Mouse (Mus musculus): ENCODE data around the gene Scgb3a1. TPM values are rescaled to one million over a fixed set of nuclear protein-coding genes. Genes with fewer than 3 reads are reported as not detected.

Scgb3a1 gene
- total and polyA plus RNA-seq, 2 experiments from 2014 or later: not detected

GRCm38 (mm10) chr11:49650994-49651761, 12.2 kb upstream of the Scgb3a1 start:
- peaks cover 3% of the 10 kb centered on the region; the same call in 1 of the 2 replicates for H3K4me1 ChIP-seq (ENCODE audit: insufficient read depth)
- no peak for TF ChIP-seq CTCF (IDR thresholded peaks at IDR 0.05; ENCODE audit: low read depth)
- H3K9me3 ChIP-seq (ENCODE audit: low read length): no peaks in the 10 kb centered on the region
- no peak overlapping the region for H3K4me2 ChIP-seq (ENCODE audit: low read depth)
- no peak overlapping the region for H3K9ac ChIP-seq
- H3K27ac ChIP-seq (ENCODE audit: low read depth, low read length): no peak overlapping the region
- ATAC-seq (no peak), DNase-seq (no peak)
- H3K36me3 ChIP-seq (ENCODE audit: insufficient read depth): no peaks in the 10 kb centered on the region
- no peak overlapping the region for H3K4me3 ChIP-seq (ENCODE audit: low read depth, low read length)
- 82% methylated on average over 16 of the region's 16 CpGs for WGBS
- no peaks in the 10 kb centered on the region for H3K27me3 ChIP-seq (ENCODE audit: insufficient read depth, low read length)

GRCm38 (mm10) chr11:49651762-49652322, 11.6 kb upstream of the Scgb3a1 start:
- H3K4me2 ChIP-seq (ENCODE audit: low read depth): no peak overlapping the region
- no peak overlapping the region for H3K4me3 ChIP-seq (ENCODE audit: low read depth, low read length)
- H3K4me1 ChIP-seq (ENCODE audit: insufficient read depth): peaks cover 3% of the 10 kb centered on the region; the same call in 1 of the 2 replicates
- H3K27ac ChIP-seq (ENCODE audit: low read depth, low read length): no peak overlapping the region
- no peaks in the 10 kb centered on the region for H3K36me3 ChIP-seq (ENCODE audit: insufficient read depth)
- H3K9me3 ChIP-seq (ENCODE audit: low read length): no peaks in the 10 kb centered on the region
- ATAC-seq (no peak), DNase-seq (no peak)
- no peak for TF ChIP-seq CTCF (IDR thresholded peaks at IDR 0.05; ENCODE audit: low read depth)
- H3K9ac ChIP-seq: no peak overlapping the region
- no peaks in the 10 kb centered on the region for H3K27me3 ChIP-seq (ENCODE audit: insufficient read depth, low read length)
- WGBS: 91% methylated on average over 10 of the region's 10 CpGs

DNA sequence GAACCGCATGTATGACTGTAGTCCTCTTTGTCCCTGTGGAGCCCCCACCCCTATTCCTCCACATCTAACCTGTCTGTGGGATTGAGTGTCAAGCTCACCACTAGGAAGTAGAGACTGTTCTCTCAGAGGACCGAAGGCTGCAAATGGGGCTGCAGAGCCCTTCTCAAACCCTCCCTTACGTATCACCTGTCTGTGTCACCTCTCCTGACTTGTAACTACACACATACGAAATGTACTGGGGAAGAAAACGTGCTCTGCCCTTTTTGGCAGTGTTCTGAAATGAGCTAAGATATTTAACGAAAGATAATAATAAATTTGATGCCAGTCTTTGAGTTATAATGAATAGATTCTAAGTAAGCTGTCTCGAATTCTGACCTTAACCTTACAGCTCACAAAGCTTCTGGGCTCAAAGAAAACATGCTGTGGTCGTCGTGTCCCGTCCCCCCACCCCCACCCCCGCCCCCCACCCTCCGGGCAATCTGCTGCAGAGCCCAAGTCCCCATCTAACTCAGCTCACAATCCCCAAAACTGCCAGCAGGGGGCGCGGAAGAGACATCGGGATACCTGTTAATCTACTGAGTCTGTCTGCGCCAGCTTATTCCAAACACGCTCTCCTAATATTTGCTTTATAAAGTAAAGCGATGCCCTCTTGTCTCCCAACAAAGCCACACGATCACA, 10.9 kb upstream of the Scgb3a1 start:
- Histone ChIP-seq H3K4me3 (ENCODE audit: low read depth, low read length) (no peak overlapping the region), H3K4me1 (ENCODE audit: insufficient read depth) (peaks cover 3% of the 10 kb centered on the region; the same call in 1 of the 2 replicates), H3K9me3 (ENCODE audit: low read length) (no peaks in the 10 kb centered on the region), H3K9ac (no peak overlapping the region), H3K4me2 (ENCODE audit: low read depth) (peak overlapping the region; percentile 32), H3K27me3 (ENCODE audit: insufficient read depth, low read length) (no peaks in the 10 kb centered on the region), H3K36me3 (ENCODE audit: insufficient read depth) (no peaks in the 10 kb centered on the region), H3K27ac (ENCODE audit: low read depth, low read length) (no peak overlapping the region)
- TF ChIP-seq CTCF (IDR thresholded peaks at IDR 0.05; ENCODE audit: low read depth): peak; percentile 79
- peak; percentile 88 for DNase-seq
- WGBS: 23% methylated on average over 19 of the region's 19 CpGs
- ATAC-seq: peak; percentile 90

DNA sequence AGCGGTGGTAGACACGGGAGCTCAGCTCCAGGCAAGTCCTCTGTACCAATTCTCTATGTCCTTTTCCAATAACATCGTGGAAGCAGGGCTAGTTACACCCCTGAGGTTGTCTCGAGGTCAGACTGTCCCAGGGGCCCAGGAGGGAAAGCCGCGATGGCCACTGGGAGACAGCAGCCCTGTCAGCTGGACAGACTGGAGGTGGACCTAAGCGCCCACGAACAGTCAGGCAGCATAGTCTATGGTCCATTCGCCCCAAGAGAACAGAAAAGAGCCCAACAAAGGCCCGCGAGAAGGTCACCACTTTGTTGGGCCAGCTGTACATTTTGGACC, 10.4 kb upstream of the Scgb3a1 start:
- DNase-seq: no peak
- peaks cover 3% of the 10 kb centered on the region; the same call in 1 of the 2 replicates for H3K4me1 ChIP-seq (ENCODE audit: insufficient read depth)
- no peak overlapping the region for H3K27ac ChIP-seq (ENCODE audit: low read depth, low read length)
- H3K4me2 ChIP-seq (ENCODE audit: low read depth): peak overlapping the region; percentile 32
- no peaks in the 10 kb centered on the region for H3K27me3 ChIP-seq (ENCODE audit: insufficient read depth, low read length)
- 0 out of 2 replicates have a peak, but pooled peaks have one; percentile 6 for ATAC-seq
- H3K9ac ChIP-seq: no peak overlapping the region
- no peak overlapping the region for H3K4me3 ChIP-seq (ENCODE audit: low read depth, low read length)
- 42% methylated on average over 11 of the region's 11 CpGs for WGBS
- no peaks in the 10 kb centered on the region for H3K36me3 ChIP-seq (ENCODE audit: insufficient read depth)
- H3K9me3 ChIP-seq (ENCODE audit: low read length): no peaks in the 10 kb centered on the region
- no peak for TF ChIP-seq CTCF (IDR thresholded peaks at IDR 0.05; ENCODE audit: low read depth)

DNA sequence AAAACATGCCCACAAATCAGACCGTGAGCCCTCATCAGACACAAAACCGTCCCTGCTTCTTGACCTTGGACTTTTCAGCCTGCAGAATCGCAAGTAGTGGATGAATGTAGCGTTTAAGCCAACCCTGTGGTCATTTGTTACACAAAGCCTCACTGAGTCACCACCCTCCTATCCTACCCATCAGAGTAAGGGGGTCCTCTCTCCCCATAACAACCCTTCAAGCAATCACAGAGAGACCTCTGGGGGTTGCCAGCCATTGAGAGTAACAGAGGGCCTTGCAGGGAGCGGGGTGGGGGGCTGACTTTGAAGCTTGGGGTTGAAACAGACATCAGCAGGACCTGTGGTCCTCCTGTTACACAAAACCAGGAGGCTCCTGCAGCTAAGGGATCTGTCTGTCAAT, 8.8 kb upstream of the Scgb3a1 start:
- H3K4me1 ChIP-seq (ENCODE audit: insufficient read depth): peaks cover 3% of the 10 kb centered on the region; the same call in 1 of the 2 replicates
- H3K9ac ChIP-seq: no peak overlapping the region
- no peaks in the 10 kb centered on the region for H3K36me3 ChIP-seq (ENCODE audit: insufficient read depth)
- H3K4me3 ChIP-seq (ENCODE audit: low read depth, low read length): no peak overlapping the region
- no peak for DNase-seq
- TF ChIP-seq CTCF (IDR thresholded peaks at IDR 0.05; ENCODE audit: low read depth): no peak
- 95% methylated on average over 5 of the region's 5 CpGs for WGBS
- no peaks in the 10 kb centered on the region for H3K9me3 ChIP-seq (ENCODE audit: low read length)
- no peaks in the 10 kb centered on the region for H3K27me3 ChIP-seq (ENCODE audit: insufficient read depth, low read length)
- ATAC-seq: no peak
- H3K4me2 ChIP-seq (ENCODE audit: low read depth): no peak overlapping the region
- no peak overlapping the region for H3K27ac ChIP-seq (ENCODE audit: low read depth, low read length)

GRCm38 (mm10) chr11:49655501-49655900, 7.9 kb upstream of the Scgb3a1 start:
- Histone ChIP-seq H3K9me3 (ENCODE audit: low read length) (no peaks in the 10 kb centered on the region), H3K36me3 (ENCODE audit: insufficient read depth) (no peaks in the 10 kb centered on the region), H3K27me3 (ENCODE audit: insufficient read depth, low read length) (no peaks in the 10 kb centered on the region), H3K27ac (ENCODE audit: low read depth, low read length) (no peak overlapping the region), H3K4me1 (ENCODE audit: insufficient read depth) (peaks cover 3% of the 10 kb centered on the region; the same call in 1 of the 2 replicates), H3K9ac (no peak overlapping the region), H3K4me2 (ENCODE audit: low read depth) (no peak overlapping the region), H3K4me3 (ENCODE audit: low read depth, low read length) (no peak overlapping the region)
- ATAC-seq: no peak
- no peak for DNase-seq
- no peak for TF ChIP-seq CTCF (IDR thresholded peaks at IDR 0.05; ENCODE audit: low read depth)

- no peak overlapping the region for H3K27ac ChIP-seq (ENCODE audit: low read depth, low read length)
- 89% methylated on average over 4 of the region's 4 CpGs for WGBS
- peaks cover under 1% of the 10 kb centered on the region; the same call in 1 of the 2 replicates for H3K4me1 ChIP-seq (ENCODE audit: insufficient read depth)
- DNase-seq (no peak), ATAC-seq (no peak)
- no peak overlapping the region for H3K4me3 ChIP-seq (ENCODE audit: low read depth, low read length)
- no peaks in the 10 kb centered on the region for H3K9me3 ChIP-seq (ENCODE audit: low read length)
- H3K36me3 ChIP-seq (ENCODE audit: insufficient read depth): no peaks in the 10 kb centered on the region
- no peak for TF ChIP-seq CTCF (IDR thresholded peaks at IDR 0.05; ENCODE audit: low read depth)
- no peak overlapping the region for H3K4me2 ChIP-seq (ENCODE audit: low read depth)
- H3K27me3 ChIP-seq (ENCODE audit: insufficient read depth, low read length): no peaks in the 10 kb centered on the region
- no peak overlapping the region for H3K9ac ChIP-seq
These were observed 5.3 kb upstream of the Scgb3a1 start for GRCm38 (mm10) chr11:49658065-49658464.

Measured in forebrain, postnatal 0 days (tissue).